Mouse (Mus musculus) hindbrain, postnatal 0 days (tissue): ENCODE data around the gene Shisa6. TPM values are rescaled to one million over a fixed set of nuclear protein-coding genes. Genes with fewer than 3 reads are reported as not detected.
A peak's percentile ranks its signal among the peaks of the same experiment; 100 is the strongest.

Experiments used
- ATAC-seq: fragments of 200-750 bp; cut with Nextera tagmentation; 2 replicates; pipeline ENCODE4 v1.8.0; 2017; ENCODE audit warnings: mild to moderate bottlenecking, moderate TSS enrichment, moderate library complexity
- DNase-seq: peaks from one replicate; pipeline ENCODE4 v3.0.0-alpha.2; 2015; ENCODE audit warnings: low spot score
- H3K27ac ChIP-seq: fragments of 300-500 bp; sonication (generic); 2 replicates; pipeline ENCODE4 v1.5.1; 2014; ENCODE audit warnings: mild to moderate bottlenecking
- H3K27me3 ChIP-seq: fragments of 300-500 bp; sonication (generic); 2 replicates; pipeline ENCODE4 v1.6.1; 2014; ENCODE audit warnings: low read length, mixed read lengths; ENCODE audit not compliant: insufficient read depth
- H3K36me3 ChIP-seq: fragments of 300-500 bp; sonication (generic); 2 replicates; pipeline ENCODE4 v1.6.1; 2014; ENCODE audit warnings: low read length, mixed read lengths; ENCODE audit not compliant: insufficient read depth
- H3K4me1 ChIP-seq: fragments of 300-500 bp; sonication (generic); 2 replicates; pipeline ENCODE4 v1.6.1; 2014; ENCODE audit warnings: antibody characterized with exemption, low read length, mixed read lengths; ENCODE audit not compliant: insufficient read depth
- H3K4me2 ChIP-seq: fragments of 300-500 bp; sonication (generic); 2 replicates; pipeline ENCODE4 v1.6.1; 2014; ENCODE audit warnings: low read depth, mild to moderate bottlenecking, low read length, moderate library complexity, mixed read lengths
- H3K4me3 ChIP-seq: fragments of 300-500 bp; sonication (generic); 2 replicates; pipeline ENCODE4 v1.5.1; 2014; ENCODE audit warnings: low read length
- H3K9ac ChIP-seq: fragments of 300-500 bp; sonication (generic); replicated peaks from 2 replicates; pipeline ENCODE4 v1.6.1; 2014; ENCODE audit warnings: mild to moderate bottlenecking, low read length, moderate library complexity, mixed read lengths
- H3K9me3 ChIP-seq: fragments of 300-500 bp; sonication (generic); 2 replicates; pipeline ENCODE4 v1.6.1; 2016; ENCODE audit warnings: low read length, mixed read lengths
- CTCF ChIP-seq: IDR thresholded peaks from 2 replicates; pipeline ENCODE4 v1.5.1; 2016; ENCODE audit warnings: antibody characterized with exemption, control low read depth, low read depth
- WGBS: fragments of 180-500 bp; shearing (Covaris S2); extraction: QIAGEN DNeasy Blood & Tissue Kit; methylation state at CpG from one replicate; pipeline ENCODE4 v1.1.7; 2014; 5-methylcytosine and 5-hydroxymethylcytosine counted together
- polyA plus RNA-seq: library from polyadenylated mRNA; unstranded; fragments of >200 nt; fragmentation: Nextera tagmentation; extraction: Ambion mirVana; gene quantifications from 2 replicates; pipeline ENCODE4 v1.2.1, GENCODE M21; 2015
- total RNA-seq: library from RNA; depleted of rRNA; stranded (reverse); fragments of >200 nt; gene quantifications from 2 replicates; pipeline ENCODE4 v1.2.3, GENCODE M21; 2014

The Shisa6 gene
- total and polyA plus RNA-seq, 2 experiments from 2014 or later, result 3.7 to 12.6 TPM

DNA sequence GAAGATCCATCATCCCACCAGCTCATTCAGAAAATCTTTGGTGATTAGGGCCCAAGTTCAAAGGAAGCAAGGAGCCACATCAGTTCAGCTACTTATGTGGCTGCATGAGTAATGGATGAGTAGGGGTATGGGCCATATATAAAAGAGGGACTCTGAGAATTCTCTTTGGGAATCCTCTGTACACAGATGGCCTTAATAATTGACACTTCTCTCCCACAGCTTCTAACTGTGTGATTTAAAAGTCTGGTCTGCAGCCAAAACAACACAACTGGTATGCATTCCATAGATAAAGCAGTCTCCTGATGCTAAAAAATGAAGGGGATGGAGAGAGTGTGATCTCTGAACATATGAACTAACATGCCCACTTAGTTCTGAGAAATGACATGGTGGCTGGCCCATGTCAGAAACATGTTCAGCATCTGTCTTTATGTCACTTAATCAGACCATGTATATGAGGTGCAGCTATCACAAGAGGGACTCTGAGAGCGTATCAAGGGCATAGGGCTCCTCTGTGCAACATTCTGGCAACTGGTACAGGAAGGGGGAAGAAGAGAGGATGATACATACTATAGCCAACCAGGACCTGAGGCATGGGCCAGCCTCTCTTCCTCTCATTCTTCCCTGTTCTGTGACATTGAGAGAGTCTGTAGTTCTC lies 260.3 kb downstream of the Shisa6 start:
- ATAC-seq, result no peak
- Histone ChIP-seq H3K36me3 (no peaks in the 10 kb centered on the region), H3K27me3 (no peaks in the 10 kb centered on the region), H3K9ac (no peak overlapping the region), H3K9me3 (no peaks in the 10 kb centered on the region), H3K4me1 (0 out of 2 replicates have a peak, but pooled peaks cover 5% of the 10 kb centered on the region), H3K4me3 (no peak overlapping the region), H3K4me2 (no peak overlapping the region), H3K27ac (no peak overlapping the region)
- TF ChIP-seq CTCF, result no peak
- DNase-seq, result no peak
- WGBS, result 94% methylated on average over 1 of the region's 1 CpGs

DNA sequence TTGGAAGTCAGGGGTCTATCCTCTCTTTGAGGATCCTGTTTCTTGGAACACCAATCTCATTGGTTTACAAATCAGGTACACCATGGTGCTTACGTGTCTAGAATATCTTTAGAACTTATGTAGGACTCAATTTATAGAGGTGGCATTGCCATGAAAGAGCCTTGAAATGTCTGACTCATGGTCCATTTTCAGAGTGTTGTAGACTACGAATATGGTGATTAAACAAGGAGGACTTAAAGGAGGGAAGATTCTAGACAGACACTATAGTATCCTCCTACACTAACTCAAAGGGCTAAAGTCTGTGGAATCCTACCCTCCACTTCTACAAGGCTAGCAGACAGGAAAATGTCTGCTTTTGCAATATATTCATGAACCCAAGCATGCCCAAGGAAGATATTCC lies 265.6 kb downstream of the Shisa6 start:
- Histone ChIP-seq H3K27ac (no peak overlapping the region), H3K36me3 (no peaks in the 10 kb centered on the region), H3K4me3 (no peak overlapping the region), H3K4me1 (no peaks in the 10 kb centered on the region), H3K9me3 (no peaks in the 10 kb centered on the region), H3K27me3 (no peaks in the 10 kb centered on the region), H3K9ac (no peak overlapping the region), H3K4me2 (no peak overlapping the region)
- TF ChIP-seq CTCF, result no peak
- whole genome bisulfite sequencing, result 89% methylated on average over 2 of the region's 2 CpGs
- DNase-seq (no peak), ATAC-seq (no peak)

DNA sequence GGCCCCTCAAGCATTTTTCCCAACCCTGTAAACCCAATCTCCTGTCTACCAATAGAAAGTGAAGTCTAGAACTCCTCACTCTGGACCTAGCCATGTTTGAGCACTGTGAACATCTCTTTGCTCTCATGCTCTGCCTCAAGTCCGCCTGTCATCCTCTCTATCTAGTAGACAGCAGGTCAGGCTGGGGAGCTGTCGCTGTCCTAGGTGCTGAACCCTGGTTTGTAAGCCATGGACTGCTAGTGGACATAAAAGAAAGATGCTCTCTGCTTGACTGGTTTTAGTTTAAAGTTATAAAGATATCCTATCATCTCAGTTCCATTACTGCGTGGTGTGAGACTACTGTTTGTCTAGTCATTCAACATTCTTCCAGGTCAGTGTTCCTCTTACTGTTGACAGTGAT lies 266.9 kb downstream of the Shisa6 start:
- Histone ChIP-seq H3K9me3 (no peaks in the 10 kb centered on the region), H3K4me3 (no peak overlapping the region), H3K9ac (no peak overlapping the region), H3K27ac (no peak overlapping the region), H3K4me1 (no peaks in the 10 kb centered on the region), H3K27me3 (no peaks in the 10 kb centered on the region), H3K4me2 (no peak overlapping the region), H3K36me3 (no peaks in the 10 kb centered on the region)
- TF ChIP-seq CTCF, result no peak
- ATAC-seq (no peak), DNase-seq (peak; percentile 29)
- 33% methylated on average over 3 of the region's 3 CpGs for WGBS

DNA sequence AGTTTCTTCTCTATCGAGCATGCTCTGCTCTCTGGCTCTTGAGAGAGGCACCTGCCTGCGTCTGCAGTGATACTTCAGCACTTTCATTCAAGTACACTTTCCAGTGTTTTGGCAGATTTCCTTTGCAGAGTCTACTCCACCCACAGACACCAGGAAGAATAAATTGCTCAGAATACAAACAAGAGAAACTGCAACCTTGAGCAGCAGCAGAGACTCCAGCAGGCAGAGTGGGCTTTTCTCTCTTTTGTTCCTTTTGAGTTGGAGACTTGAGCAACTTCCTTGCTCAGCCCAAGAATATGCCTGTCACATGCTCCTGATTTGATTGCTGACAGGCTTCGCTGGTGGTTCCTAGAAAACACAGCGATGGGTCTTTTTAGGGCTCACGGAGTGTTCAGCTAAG lies 278.6 kb downstream of the Shisa6 start:
- Histone ChIP-seq H3K9me3 (no peaks in the 10 kb centered on the region), H3K27me3 (no peaks in the 10 kb centered on the region), H3K4me3 (no peak overlapping the region), H3K27ac (no peak overlapping the region), H3K9ac (no peak overlapping the region), H3K4me1 (no peaks in the 10 kb centered on the region), H3K4me2 (no peak overlapping the region), H3K36me3 (no peaks in the 10 kb centered on the region)
- TF ChIP-seq CTCF, result no peak
- WGBS, result 46% methylated on average over 5 of the region's 5 CpGs
- ATAC-seq, result no peak
- no peak for DNase-seq

DNA sequence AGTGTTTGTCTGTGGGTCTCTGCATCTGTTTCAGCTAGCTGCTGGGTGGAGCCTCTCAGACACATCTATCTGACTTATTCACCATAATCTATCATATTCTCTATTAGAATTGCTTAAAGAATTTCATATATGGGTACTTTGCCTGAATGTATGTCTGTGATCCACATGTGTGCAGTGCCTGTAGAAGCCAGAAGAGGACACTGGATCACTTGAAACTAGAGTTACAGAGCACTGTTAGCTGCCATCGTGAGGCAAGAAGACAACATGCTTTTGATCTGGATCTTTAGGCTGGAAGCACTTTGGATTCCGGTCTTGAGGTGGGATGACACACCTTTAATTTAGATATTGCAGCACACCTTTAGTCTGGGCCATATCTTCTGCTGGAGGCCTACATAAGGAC lies 289.2 kb downstream of the Shisa6 start:
- Histone ChIP-seq H3K4me2 (no peak overlapping the region), H3K9ac (no peak overlapping the region), H3K27ac (no peak overlapping the region), H3K4me3 (no peak overlapping the region), H3K4me1 (no peaks in the 10 kb centered on the region), H3K9me3 (no peaks in the 10 kb centered on the region), H3K27me3 (no peaks in the 10 kb centered on the region), H3K36me3 (no peaks in the 10 kb centered on the region)
- DNase-seq, result peak; percentile 39
- peak; percentile 67 for TF ChIP-seq CTCF
- ATAC-seq, result no peak
- 58% methylated on average over 2 of the region's 2 CpGs for WGBS

DNA sequence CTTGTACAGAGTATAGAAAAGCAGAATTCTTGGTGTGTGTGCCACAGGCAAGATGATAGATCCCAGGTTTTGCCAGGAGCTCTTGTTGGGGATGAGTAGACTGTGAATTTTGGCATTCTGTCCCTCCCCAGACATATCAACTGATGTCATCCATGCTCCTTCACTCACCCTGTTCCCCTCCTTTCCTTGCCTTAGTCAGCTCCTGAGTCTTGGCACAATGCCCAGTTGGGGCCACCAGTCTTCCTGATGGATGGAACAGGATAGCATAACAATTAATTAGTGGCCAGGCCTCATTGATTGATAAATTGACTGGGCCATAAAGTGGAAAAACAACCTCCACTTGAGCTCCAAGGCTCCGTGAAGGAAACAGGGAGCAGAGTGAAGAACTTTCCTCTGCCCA lies 292.9 kb downstream of the Shisa6 start:
- 28% methylated on average over 1 of the region's 1 CpGs for WGBS

DNA sequence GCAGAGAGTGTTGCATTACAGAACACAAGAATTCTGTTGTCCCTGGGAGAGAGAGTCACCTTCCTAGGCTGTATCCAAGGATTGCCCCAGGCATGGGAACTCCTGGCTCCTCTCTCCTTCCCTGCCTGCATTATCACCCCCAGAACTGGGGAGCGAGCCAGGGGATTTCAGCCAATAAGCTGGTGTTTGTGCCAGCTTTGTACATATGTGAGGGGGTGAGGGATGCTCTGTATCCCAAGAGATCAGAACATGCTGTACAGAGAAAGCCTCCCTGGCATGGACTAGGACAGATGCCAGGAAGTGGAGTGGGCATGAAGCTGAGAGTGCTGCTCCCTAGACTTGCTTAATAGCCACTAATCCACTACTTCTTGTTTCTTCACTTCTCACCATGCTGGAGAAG lies 303.6 kb downstream of the Shisa6 start:
- H3K4me2 ChIP-seq, result no peak overlapping the region

More for the DNA sequence above, 292.9 kb downstream of the Shisa6 start:
- Histone ChIP-seq H3K9me3 (no peaks in the 10 kb centered on the region), H3K4me3 (no peak overlapping the region), H3K4me2 (no peak overlapping the region), H3K27me3 (no peaks in the 10 kb centered on the region), H3K4me1 (no peaks in the 10 kb centered on the region), H3K9ac (no peak overlapping the region), H3K27ac (no peak overlapping the region), H3K36me3 (no peaks in the 10 kb centered on the region)
- TF ChIP-seq CTCF, result no peak
- no peak for ATAC-seq
- DNase-seq, result no peak

More for the DNA sequence above, 303.6 kb downstream of the Shisa6 start:
- Histone ChIP-seq H3K4me1 (peaks cover 5% of the 10 kb centered on the region; the same call in 1 of the 2 replicates), H3K36me3 (no peaks in the 10 kb centered on the region), H3K27me3 (no peaks in the 10 kb centered on the region), H3K9ac (no peak overlapping the region), H3K9me3 (no peaks in the 10 kb centered on the region), H3K27ac (no peak overlapping the region), H3K4me3 (no peak overlapping the region)
- DNase-seq, result peak; percentile 79
- peak; percentile 89 for ATAC-seq
- TF ChIP-seq CTCF, result no peak
- 22% methylated on average over 1 of the region's 1 CpGs for WGBS
